Mouse (Mus musculus) frontal cortex, postnatal 10 days (tissue): ENCODE results near the gene Zic1.

Experiments
- DNase-seq, 2 experiments: peaks; one replicate each; pipeline ENCODE4 v3.0.0; 2022; ENCODE audit warnings: low spot score in 2 of 2, mixed read lengths in 1 of 2

Zic1 gene

DNA sequence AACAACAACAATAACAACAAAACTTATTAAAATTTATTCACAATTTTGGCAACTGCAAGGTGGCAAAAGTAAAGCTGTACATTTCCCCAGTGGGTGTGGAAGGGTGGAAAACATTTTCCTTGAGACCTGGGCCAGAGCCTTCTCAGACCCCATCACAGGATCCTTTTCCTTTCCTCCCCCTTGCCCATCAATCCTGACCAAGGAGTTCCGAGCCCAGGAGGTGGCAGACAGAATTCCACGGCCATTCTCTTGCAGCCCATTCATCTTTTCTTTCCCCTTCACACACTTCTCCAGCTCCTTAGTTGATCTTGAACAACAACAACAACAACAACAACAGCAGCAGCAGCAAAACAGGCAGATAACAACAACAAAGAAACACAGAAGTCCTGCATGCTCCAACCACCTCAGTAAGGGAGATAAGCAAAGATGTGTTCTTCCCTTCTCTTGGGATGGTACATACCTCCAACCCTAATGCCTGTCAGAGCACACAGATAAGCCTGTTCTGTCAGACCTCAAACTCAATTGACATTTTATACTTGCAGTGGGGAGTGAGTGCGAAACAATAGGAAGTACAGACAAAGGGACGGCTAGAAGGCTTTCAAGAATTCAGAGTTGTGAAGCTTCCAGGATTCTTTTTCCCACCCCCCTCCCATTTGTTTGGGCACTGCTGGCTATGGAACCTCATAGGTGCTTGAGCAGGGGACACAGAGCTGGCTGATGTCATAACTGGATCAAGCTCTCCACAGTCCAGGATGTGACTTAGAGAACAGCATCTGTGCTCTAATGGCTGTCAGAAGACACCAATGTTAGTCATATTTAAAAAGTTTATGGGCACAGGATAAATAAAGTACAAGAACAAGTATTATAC is 19.3 kb upstream of the Zic1 start:
- no peak for DNase-seq

DNA sequence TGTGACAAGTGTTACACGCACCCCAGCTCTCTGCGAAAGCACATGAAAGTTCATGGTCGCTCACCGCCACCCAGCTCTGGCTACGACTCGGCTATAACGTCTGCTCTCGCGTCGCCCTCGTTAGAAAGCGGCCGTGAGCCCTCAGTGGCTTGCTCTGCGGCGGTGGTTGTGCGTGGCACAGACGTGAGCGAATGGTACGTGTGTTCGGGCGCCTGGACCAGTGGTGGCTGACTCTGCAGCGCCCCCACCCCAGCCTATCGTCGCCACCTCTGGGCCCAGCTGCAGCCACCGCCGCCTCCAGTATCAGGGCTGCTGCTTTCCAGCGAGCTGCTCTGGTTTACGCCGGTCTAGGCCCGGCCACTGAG is 18.5 kb upstream of the Zic1 start:
- DNase-seq: no peak

DNA sequence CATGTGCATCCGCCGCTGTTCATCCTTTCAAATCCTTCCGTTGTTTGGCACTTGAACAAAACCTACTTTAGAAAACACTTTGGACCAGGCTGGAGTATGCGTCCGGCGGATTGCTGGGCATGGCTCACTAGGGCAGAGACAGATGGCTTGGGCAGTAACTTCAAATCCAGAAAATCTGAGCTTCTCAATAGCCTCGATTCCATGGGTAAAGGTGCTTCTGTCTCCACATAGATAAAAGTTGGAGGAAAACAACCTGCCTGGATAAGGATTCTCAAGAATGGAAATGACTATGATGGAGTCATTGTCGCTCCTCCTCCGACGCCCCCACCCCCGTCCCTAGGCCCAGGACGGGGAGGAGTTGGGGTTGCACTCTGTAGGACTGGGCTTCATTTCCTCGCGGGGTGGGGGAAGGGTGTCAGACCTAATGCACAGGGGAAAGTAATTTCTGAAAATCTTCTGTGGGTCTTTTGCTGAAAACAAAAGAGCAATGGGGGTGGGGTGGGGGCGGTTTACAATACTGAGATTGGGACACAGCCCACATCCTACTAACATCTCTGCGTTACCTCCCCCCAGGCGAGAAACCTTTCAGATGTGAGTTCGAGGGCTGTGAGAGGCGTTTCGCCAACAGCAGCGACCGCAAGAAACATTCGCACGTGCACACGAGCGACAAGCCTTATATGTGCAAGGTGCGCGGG is 18.0 kb upstream of the Zic1 start:
- DNase-seq: no peak

DNA sequence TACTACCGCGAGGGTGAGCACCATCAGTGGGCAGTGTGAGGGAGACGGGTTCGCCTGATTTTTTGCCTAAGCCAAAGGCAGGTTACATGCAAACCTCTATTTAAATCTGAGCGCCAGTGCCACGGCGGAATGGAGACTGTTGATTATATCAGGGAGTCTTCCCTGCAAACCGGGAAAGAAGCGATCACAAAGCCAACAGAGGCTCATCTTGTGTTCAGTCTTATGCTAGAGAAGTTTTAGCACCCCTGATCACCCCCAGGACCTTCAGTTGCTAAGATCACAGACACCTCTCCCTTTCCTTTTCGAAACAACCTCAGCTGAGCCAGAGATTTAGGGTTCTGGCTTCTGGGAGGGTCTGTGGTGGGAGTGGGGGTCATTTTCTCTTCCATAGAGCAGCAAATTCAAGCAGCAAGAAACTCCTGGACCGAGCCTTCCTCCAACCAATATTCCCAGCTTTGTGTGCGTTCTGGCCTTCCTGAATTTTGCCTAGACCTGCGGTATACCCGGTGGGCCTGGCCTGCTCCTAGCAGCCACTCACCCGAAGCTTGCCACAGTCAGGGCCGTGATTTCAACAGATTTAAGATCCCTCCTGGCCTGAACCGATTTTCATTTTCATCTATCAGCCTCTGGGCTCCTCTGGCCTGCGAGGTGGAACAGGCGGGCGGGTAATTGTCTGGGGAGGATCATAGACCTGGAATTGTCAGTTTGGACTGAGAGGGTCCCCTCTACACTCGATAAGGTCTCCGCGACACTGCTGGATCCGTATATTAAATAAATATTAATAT is 17.1 kb upstream of the Zic1 start:
- no peak for DNase-seq

DNA sequence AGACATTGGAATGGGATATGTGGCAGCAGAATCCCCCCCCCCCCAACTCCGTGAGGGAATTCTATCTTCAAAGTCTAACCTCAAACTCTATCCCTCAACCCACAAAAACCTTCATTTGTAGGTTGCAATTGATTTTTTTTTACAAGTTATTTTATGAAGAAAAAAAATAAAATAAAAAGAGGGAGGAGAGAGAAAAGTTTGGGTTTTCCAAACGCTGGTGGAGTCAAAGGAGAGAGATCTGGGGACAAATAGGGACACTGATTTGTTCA is 16.4 kb upstream of the Zic1 start:
- DNase-seq: no peak

DNA sequence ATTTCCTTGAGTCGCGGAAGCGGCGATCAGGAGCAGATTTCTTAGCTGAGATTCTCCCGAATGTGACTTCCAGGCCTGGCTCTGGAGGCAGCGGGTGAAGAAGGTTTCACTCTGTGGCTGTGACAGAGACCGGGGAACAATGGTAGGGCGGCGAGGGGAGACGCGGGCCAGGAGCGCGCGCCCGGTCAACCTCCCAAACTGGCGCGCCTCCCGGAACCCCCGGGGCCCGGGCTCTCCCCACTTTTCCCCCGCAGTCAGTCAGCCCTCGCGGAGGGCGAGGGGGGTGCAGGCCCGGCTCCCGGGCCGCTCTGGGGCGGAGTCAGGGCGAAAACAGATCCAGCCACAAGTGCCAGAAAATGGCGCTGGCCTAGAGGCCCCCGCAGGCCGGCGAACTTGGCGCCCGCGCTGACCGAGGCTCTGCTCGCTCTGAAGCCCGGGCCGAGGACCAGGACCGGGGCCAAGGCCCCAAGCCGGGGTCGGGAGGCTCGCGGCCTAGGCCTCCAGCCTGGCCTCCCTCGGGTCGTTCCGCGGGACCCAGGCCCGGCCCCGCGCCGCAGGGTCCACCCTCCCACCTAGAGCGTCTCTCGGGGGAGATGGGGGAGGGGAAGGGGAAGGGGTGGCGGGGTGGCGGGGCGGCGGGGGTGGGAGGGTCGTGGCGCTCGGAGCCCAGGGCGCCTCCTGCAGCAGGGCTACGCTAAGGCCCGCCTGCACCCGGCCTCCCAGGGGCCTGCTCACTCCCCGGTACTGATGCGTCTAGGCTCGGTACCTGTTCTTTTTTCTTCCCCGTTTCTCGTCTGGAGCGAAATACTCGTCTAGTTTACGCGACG is 15.9 kb upstream of the Zic1 start:
- DNase-seq: no peak

DNA sequence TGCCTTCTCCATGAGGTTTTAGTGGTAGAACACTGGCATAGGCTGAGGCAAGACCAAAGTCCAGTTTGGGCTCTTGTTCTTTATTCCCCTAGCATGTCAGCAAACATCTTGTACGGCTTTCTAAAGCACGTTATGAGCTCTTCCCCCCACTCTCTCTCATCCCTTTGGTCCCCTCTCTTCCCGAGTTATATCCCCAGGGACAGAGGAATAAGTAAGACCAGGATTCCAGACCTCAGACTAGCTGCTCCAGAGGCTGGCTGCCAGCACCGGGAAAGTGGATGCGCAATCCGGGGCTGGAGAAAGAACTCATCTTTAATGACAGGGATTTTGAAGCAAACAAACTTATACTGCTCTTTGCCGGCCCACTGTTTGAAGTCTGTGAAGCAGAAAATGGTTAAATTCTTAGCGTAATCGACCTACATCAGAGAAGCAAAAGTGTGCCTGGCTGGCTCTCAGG is 14.9 kb upstream of the Zic1 start:
- no peak for DNase-seq

DNA sequence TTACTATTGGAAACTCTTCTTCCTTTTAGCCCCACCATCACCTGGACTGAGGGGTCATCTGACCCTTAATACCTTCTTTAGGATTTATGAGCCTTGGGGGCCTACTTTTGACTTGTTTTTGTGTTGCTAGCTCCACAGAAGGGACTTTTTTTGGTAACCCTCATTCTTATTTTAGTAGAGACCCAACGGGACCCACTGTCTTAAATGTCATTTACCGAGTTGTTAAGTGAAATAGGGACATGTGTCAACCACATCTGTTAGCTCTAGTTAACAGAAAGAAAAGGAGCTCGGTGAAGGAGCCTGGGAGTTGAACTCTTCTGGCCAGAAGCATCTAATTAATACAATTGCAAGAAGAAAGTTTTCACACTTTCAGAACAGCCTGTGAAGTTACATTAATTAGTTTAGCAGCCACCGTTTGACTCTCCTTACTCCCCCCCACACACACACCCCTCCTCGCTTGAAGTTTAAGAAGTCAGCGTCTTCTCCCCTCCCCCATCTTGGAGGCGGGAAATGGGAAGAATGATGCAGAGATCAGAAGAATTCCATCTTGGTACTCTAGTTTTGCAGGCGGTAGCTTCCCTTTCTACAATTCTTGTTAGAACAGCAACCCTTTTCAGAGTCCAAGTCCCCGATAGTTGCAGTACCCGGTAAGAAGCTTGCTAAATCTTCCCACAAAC is 14.3 kb upstream of the Zic1 start:
- DNase-seq: no peak

DNA sequence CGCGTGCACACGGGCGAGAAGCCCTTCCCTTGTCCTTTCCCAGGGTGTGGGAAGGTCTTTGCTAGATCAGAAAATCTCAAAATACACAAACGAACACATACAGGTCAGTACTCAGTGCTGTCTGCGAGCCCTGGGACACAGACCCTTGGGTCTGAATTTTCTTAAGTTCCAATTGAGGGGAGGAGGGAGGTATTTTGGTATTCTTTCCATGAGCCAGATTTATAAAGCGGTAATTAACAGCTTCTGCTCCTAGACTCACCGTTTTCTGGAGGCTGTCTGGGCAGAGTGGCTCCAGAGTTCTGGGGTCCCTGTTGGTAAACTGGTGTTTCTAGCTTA is 13.7 kb upstream of the Zic1 start:
- no peak for DNase-seq

DNA sequence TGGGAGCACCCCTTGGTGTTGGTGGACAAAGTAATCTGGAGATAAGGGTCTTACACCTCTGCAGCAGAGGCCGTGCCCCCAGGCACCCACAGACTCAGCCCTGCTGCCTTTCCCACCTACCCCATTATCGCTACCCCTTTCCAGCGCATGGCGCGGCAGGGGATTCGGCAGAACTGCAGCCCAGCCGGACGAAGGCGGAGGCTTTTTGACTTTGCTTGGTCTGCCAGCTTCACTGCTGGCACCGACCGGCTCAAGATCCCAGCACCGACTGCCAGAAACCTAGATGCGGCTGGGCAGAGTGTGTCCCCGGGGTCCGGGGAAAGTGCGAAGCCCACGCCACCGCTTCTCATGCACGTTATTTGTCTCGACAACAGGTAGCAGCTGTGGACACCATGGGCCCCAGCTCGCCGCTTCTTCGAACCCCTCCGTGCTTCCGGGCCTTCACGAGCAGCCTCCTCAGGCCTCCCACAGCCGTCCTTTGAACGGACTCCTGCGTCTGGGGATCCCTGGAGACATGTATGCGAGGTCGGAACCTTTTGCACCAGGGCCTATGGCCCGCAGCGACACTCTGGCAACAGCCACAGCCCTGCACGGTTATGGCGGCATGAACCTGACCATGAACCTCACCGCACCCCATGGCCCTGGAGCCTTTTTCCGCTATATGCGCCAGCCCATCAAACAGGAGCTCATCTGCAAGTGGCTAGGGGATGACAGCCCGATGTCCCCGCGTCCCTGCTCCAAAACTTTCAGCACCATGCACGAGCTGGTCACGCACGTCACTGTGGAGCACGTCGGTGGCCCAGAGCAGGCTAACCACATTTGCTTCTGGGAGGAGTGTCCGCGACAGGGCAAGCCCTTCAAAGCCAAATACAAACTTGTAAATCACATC is 13.0 kb upstream of the Zic1 start:
- no peak for DNase-seq

DNA sequence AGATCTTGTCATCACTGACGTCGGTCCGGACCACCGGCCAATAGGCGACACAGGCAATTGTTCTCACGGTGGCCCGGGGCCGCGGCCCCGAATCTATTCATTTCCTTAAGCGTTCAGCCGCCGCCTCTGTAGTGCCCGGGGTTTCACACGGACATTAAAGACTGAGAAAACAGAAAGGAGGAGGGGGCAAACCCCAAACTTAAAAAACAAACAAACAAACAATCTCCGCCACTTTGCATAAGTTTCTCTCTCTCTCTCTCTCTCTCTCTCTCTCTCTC is 12.2 kb upstream of the Zic1 start:
- no peak for DNase-seq

DNA sequence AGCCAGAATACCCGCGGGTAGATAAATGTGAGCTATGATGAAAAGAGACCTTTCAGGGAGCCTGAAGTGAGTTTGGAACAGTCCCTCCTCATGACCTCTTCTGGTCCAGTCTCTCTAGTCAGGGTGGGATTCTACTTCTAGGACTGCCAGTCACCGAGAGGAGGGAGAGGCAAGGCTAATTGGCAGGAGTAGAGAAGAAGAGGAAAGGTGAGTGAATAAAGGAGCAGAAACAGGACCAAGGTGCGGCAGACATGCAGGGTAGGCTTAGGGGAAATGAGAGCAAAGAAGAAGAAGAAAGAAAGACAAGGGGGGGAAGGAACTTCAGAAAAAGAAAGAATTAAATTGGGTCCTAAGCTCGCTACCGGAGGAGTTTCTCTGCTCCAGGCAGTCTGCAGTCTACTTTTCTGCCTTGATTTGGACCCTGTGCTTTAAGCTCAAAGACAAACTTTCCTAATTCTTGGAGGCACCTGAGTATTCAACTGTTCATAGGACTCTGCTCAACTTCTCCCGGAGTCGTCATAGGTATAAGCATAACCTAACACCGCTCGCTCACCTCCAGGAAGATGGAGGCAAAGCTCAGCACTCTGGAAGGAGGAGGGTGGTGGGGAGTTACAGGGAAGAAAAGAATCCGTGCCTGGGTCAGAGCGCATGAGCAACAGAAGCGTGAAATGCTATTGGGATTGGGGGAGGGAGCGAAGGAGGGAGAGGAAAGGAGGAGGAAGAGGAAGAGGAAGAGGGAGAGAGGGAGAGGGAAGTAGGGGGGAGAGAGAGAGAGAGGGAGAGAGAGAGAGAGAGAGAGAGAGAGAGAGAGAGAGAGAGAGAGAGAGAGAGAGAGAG is 11.6 kb upstream of the Zic1 start:
- no peak for DNase-seq

DNA sequence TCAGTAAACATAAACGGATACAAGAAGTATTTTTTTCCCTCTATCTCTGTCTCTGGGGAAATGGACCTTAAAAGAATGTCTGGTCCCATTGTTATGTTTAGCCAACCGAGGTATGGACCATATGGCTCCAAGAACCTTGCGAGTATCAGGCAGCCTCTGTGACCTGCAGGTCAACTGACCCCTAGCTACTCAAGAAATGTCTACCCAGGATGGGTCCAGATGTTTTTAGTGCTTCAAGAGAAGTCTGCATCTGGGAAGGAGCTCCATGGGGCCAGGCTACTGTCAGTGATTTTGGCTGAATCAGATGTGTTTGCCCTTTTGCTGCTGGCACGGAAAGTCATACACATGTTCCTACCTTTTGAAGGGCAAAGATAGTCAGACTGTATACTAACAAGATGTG is 9.1 kb upstream of the Zic1 start:
- DNase-seq: no peak

DNA sequence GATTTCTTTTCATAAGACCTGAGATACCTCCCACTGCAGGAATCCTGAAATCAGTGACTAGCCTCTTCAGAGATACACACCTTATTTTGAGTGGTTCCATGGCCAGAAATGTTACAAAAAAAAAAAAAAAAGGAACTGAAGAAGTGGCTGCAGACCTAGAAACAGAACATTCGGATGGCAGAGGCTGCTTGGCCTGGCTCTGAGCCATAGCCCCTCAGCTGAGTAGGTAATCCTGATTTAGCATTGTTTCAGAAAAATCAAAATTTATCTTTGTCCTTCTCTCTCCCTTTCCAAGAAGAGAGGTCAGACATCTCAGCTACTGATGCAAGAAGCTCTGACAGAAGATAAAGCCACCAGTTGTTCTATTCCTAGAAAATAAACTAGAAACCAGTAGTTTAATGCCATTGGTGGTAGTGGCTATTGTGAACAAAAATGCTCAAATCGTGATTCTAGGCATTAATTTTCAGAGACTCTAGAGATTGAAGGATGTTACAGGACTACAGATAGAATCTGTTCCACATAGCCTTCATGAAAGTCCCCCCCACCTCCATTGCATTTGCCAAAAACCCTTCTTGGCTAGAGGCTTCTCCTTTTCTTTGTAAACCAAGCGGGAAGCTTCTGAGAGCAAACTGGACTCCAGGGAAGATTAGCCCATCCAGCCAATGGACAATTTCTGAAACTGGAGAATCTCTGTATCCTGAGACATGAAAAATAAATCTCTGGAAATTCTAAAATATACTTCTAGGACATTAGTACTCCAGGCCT is 8.4 kb upstream of the Zic1 start:
- DNase-seq: no peak

DNA sequence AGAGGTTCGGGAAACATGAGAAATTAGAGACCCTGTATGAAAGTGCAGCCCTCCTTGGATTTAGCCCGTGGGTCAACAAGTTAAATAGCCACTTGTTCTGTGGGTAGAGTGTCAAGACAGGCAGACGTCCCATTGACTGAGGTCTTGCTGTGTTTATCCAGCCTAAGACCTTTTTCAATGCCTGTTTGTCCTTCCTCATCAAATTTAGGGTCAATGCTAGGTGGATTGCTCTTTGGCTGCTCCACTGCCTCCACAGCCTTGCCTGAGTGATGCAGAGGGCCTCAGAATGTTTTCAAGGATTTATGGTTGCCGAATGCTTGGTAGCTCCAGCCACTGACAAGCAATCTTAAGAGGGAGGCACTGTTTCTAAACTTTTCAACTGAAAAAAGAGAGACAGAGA is 6.0 kb upstream of the Zic1 start:
- DNase-seq: no peak

DNA sequence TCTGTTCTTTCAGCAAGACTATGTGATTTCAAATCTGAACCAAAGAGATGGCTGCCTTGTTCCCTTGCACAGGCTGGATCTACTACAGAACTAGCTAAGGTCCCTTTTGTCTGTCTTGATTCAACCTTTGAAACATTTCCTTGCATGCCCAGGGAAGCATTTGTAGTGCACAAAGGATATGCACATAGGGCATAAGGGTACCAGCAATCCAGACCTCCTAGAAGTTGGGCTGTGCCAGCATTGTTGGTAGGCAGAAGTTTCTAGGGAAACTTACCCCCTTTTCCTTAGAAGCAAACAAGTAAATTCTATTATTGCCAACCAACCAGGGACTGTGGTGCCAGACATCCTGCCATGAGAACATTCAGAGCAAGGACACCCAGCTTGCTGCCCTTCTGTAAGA is 5.4 kb upstream of the Zic1 start:
- DNase-seq: no peak

DNA sequence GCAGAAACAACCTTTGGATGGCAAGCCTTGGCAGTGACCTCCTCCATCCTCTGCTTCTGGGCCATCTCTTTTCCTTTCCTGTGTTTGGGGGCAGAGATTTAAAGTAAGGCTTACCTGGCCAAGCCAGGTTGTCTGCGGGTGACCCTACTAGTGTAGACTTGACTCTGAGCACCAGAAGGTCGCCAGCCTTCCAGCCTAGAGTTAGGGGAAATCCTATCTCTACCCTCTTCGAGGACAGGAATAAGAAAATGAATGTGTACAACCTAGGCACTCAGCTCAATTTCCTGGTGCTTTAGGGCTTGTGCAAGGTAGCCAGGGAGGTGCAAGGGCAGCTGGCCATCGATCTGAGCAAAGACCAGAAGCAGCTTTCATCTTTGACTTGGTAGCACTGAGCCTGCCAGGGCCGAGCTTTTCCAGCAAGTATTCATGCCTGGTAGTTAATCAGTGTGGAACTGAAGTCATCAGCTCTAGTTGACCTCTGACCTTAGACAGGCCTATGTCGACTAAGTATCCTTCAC is 4.6 kb upstream of the Zic1 start:
- no peak for DNase-seq

DNA sequence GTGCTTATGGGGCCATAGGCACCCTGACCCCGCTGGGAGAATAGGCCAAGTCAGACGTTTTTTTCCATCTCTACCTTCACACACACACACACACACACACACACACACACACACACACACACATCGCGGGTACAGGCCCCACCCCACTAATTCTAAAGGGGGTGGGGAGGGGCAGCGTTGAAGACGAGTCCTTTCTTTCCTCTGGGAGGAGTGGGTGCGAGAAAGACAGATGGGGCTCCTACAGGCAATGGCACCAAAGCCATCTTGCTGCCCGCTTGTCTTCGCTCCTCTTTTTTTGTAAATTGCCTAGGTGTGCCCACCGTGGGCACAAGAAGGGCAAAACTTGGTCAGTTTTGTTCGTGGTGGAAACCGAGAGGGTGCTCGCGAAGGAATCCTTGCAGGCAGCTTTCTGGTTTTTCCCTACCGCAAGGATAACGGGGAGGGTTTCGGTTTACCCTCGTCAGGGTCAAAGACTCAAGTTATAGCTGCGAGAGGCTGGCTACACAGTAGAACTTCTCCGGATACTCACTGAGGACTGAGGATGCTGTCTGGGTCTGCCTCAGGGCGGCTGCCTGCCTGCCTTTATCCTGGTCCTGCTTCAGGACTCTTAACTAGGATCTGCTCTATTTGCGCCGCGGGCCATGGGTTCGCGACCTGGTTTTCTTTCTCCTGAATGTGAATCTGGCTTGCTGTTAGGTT is 3.8 kb upstream of the Zic1 start:
- DNase-seq: no peak
